Mouse (Mus musculus) gonadal fat pad, adult 2 months (tissue): ENCODE results near the gene Klhl10. TPM values are rescaled to one million over a fixed set of nuclear protein-coding genes. Genes with fewer than 3 reads are reported as not detected.

Experiments
- DNase-seq: peaks from one replicate; pipeline ENCODE4 v3.0.0-alpha.2; 2012; ENCODE audit warnings: low read depth
- polyA plus RNA-seq: library from polyadenylated mRNA; depleted of rRNA; stranded (reverse); fragments of >200 nt; gene quantifications from 2 replicates; pipeline ENCODE4 v1.2.3, GENCODE M21; 2012

Gene Klhl10
- polyA plus RNA-seq, 1 experiment = 2.8 TPM

GRCm38 (mm10) chr11:100408076-100408834, 33.5 kb upstream of the Klhl10 start:
- no peak for DNase-seq

DNA sequence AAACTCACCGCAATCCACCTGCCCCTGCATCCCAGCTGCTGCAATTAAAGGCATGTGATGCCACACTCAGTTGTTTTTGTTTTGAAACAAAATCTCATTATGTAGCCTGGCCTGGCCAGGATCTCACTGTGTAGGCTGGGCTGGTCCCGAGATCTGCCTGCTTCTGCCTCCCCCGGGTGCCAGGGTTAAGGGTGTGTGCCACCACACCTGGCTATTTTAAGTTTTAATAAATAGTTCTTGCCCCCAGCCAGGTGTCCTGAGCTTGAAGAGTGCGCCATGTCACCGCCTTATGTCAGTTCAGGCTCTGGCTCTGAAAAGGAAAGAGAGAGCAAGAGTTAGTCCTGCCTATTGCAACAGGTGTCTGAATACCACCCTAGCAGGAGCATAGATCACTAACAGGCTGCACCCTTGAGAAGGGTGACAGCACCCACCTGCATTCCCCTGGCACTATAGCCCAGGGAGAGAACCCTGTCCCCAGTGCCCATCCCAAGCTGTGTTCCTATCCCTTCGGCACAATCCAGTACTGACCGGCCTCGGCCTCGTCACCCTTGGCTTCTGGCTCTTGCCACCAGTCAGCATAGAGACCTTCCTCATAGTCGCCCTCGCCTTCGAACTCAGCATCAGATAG, 32.8 kb upstream of the Klhl10 start:
- no peak for DNase-seq

- no peak for DNase-seq
Measured at GRCm38 (mm10) chr11:100409686-100410085, 32.0 kb upstream of the Klhl10 start.

GRCm38 (mm10) chr11:100411736-100412135, 30.0 kb upstream of the Klhl10 start:
- no peak for DNase-seq

GRCm38 (mm10) chr11:100413541-100413940, 28.2 kb upstream of the Klhl10 start:
- DNase-seq = no peak

GRCm38 (mm10) chr11:100414021-100414913, 27.4 kb upstream of the Klhl10 start, which contains the start of gene P3h4:
TSS of gene P3h4 (minus strand) at chr11:100414836.
- no peak for DNase-seq

DNA sequence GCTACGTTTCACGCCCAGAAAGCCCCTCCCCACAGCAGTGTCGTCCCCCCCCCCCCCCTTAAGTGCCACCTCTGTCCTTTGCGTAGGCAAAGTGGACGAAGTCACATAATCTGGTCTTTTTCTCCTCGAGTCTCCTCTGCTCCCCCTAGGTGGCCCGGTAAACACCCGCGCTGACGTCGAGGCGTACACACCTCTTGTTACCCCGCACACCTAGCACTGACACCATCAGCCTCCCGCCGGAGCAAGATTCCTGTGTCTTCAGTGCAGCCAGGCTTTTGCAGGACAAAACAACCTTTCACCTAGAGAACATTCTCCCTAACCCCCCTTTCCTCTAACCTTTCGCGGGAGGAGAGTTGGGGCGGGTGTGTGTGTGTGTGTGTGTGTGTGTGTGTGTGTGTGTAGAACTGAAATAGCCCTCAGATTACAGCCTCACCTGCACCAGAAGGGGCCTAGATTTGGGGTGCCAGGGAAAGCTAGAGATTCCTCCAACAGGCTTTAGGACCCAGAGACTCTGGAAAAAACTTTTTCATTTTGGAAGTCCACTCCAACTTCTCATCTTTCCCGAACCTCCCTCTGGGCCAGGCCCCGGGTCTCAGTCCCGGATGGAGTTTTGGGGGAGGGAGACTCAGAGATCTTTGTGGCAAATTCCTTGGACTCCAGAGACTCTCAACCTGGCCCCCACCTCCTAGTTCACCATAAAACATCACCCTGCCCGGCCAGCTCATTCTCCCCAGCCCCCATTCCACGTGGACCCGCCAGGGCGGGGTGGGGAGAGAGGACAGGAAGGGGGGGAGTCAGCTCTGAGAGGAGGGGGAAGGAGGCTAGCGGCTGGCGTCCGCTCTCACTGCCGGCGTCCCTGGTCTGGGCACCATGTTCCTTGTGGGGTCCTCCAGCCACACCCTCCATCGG, 26.5 kb upstream of the Klhl10 start, which contains the start of gene Fkbp10:
Gene Fkbp10 (plus strand): TSS at position 784 of the 909 bp plus-strand sequence.
- DNase-seq = no peak

DNA sequence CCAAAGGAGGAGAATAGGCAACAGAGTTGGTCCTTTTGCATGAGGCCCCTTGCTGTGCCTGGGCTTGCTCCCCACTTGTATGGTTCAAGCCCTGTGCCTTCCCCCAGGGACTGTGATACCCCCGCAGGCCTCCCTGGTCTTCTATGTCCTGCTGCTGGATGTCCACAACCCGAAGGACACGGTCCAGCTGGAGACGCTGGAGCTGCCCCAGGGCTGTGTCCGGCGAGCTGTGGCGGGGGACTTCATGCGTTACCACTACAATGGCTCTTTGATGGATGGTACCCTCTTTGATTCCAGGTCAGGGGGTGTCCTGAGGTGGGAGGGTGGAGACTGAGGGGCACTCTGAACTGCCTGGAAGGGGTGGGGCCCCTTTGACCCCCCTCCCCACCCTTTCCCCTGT, 20.2 kb upstream of the Klhl10 start:
- no peak for DNase-seq

DNA sequence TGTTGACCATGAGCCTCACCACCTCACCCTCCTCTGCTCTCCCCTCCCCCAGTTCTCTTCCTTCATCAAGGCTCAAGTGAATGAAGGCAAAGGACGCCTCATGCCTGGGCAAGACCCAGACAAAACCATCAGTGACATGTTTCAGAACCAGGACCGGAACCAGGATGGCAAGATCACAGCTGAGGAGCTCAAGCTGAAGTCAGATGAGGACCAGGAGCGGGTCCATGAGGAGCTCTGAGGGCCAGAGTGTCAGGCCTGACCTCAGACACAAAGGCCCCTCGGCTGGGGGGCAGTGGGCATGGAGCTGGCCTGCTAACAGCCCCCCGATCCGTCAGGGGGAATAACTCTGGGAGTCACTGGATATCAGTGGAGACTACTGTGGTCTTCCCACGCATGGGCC, 17.9 kb upstream of the Klhl10 start:
- no peak for DNase-seq

DNA sequence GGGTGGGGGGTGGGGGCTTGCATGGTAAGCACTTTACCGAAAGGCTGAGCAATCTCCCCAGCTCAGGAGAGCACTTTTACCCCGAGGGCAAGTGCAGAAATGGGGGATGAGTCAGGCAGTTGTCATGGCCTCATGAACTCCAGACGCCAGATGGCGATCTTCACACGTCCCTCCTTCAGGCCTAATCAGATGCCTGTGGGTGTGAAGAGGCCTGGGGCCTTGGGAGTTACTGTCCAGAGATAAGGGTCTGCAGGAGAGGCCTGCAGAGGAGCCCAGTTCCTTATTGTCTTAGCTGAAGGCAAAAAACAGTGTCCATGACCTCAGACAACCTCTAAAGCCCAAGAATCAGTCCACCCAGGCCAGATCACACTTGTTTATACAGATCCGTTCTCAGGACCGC, 15.9 kb upstream of the Klhl10 start:
- no peak for DNase-seq

- DNase-seq = no peak
Measured at GRCm38 (mm10) chr11:100426820-100427219, 14.9 kb upstream of the Klhl10 start.

- no peak for DNase-seq
Measured at GRCm38 (mm10) chr11:100428612-100429199, 13.0 kb upstream of the Klhl10 start.

- no peak for DNase-seq
Measured at GRCm38 (mm10) chr11:100430052-100430451, 11.7 kb upstream of the Klhl10 start.

DNA sequence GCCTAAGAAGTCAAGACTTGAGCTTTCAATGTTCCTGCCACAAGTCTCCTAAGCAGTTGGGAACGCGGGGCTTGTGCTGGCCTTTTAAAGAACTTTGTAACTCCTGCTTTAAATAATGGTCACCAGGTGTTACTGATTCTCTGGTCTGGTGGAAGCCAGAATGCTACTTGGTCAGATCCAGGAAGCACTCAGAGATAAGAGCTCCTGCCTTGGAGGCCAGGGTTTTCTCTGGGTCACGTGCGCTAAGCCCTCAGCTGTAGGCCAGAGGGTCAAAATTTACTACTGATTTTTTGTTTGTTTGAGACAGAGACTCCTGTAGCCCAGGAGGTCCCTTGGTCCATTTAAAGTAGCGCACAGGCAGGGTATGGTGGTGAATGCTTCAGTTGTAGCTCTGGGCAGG, 9.7 kb upstream of the Klhl10 start:
- DNase-seq = no peak

GRCm38 (mm10) chr11:100435678-100436246, 6.0 kb upstream of the Klhl10 start:
- no peak for DNase-seq

GRCm38 (mm10) chr11:100437901-100438300, 3.8 kb upstream of the Klhl10 start:
- DNase-seq = no peak

DNA sequence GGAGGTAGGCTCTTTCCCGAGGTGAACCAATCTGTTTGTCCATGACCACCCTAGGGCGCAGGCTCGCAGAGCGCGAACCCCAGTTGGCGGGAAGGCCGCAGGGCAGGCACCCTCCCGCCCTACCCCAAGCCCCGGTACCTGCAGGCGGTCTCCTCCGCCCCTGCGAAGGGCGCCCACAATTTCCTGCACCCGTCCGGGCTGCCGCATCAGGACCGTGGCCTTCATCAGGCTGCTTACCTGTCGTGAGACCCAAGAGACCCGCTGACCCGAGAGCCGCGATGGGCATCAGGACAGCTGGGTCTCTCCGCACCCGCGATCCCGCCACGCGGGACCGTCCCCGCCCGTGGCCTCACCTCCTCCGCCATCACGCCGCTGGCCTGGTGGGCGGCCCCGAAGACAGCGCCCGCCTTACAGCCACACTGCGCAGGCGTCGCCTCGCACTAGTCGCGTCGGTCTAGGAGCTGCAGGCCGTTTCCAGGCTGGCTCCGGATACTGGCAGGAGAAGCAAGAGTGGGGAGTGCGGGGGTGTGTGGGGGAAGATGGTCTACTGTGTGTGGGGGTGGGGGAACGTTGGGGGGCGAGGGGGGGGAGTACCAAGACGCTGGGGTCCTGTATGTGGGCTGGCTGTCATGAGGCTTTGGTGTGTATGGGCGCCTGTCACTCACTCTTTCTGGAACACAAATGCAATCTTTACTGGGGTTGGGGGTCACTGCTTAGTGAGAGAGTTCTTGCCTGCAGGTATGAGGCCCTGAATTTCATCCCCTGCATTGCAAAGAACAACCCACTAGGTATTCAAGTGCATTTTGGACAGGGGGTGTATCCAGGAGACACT, 810 bp upstream of the Klhl10 start:
- no peak for DNase-seq

DNA sequence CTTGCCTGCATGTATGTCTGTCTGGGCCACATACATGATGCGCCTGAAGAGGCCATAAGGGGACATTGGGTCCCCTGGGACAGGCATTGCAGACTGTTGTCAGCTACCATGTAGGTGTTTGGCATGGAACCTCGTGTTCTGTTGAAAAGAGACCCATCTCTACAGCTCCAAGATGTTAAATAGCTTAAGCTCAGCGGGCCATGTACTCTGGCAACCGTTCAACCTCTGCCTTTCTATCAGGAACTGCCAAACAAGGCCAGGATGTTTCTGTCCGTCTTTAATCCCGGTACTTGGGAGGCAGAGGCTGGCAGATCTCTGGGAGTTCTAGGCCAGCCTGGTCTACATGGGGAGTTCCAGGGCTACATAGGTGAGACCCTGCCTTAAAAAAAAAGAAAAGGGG, 908 bp downstream of the Klhl10 start:
- no peak for DNase-seq

DNA sequence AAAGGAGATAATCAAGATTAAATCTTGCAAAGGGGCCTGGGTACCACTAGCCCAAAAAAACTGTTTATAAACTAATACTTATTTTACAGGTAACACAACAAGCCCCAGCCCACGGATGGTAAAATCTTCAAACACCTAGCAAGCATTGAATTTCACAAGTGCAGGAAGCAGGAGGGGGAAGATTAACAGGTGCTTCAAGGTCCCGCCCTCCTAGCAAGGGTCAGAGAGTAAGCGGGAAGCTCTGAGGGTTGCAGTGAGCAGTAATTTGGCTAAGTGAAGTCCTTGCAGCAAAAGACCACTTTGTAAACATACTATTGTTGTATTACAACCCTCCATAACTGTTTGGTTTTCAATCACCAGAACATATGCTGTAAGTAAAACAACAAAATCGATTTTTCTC, 15.5 kb downstream of the Klhl10 start:
- DNase-seq = no peak

DNA sequence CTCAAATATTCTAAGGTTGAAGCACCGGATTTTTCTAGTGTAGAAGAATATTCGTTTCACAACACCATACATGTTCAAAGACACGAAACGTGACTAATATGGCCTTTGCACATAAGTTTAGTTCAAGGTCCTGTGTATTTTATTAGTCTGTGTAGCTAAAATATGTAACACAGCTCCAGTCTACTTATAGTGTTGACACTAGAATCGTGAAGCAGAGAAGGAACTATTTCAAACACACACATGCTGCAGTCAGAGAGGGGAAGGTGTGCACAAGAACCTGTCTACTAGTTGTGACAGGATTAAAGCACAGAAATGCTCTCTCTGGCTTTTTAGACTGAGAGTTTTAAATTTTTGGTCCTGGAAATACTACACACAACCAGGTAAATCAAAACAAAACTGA, 16.0 kb downstream of the Klhl10 start:
- no peak for DNase-seq
